Mouse (Mus musculus): Measurements from ENCODE around the gene 4930563M21Rik. TPM values are rescaled to one million over a fixed set of nuclear protein-coding genes. Genes with fewer than 3 reads are reported as not detected.
"Not testable (repeated sequence)": the region's sequence is repeated elsewhere in the genome, so short reads cannot be mapped to it uniquely, and the experiment has no call there.

Gene 4930563M21Rik
- not detected for total RNA-seq (2021)

DNA sequence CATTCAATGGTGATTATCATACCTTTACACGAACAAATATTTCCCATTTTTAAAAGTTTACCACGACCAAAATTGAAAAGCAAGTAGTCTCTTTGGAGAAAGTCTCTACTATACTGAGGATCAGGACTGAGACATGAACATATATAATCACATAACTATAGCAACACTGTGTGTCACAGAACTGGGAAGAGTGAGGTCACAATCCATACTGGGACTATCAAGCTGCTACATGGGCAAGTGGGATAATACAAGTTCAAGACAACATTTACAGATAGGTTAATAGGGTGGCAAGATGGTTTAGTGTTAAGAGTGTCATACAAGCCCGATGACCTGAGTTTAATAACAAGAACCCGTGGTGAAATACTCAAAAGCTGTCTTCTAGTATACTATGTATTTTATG lies at the start of gene 4930563M21Rik:
Gene 4930563M21Rik, minus strand, starts transcription at position 101 of the 400 bp plus-strand sequence.
- DNase-seq (ENCODE audit: low spot score in 2 of 2) = no peak
- intact Hi-C loops (cut with DNase I) = no loop called here

GRCm38 (mm10) chr9:56056147-56056546 lies 45.8 kb upstream of the 4930563M21Rik start:
- DNase-seq (ENCODE audit: low spot score in 2 of 2) = no peak
- intact Hi-C loops (cut with DNase I) = no loop called here

- intact Hi-C loops (cut with DNase I) = no loop called here
- peak in 1 of 2 experiments; percentile 13 for DNase-seq (ENCODE audit: low spot score in 2 of 2)
Observed at GRCm38 (mm10) chr9:56053796-56054195, 43.4 kb upstream of the 4930563M21Rik start.

GRCm38 (mm10) chr9:56042181-56042621 lies 31.9 kb upstream of the 4930563M21Rik start:
- DNase-seq (ENCODE audit: low spot score in 2 of 2) = no peak
- intact Hi-C loops (cut with DNase I) = loop anchor here (5.0 kb wide), 1 partner anchor 105 kb away; the partner anchor contains the start of gene Scaper

GRCm38 (mm10) chr9:56041372-56042180 lies 31.2 kb upstream of the 4930563M21Rik start, which contains the start of gene Rcn2:
TSS of gene Rcn2 (plus strand) at chr9:56041845.
- peak; percentile 96 for DNase-seq (ENCODE audit: low spot score in 2 of 2)
- intact Hi-C loops (cut with DNase I) = loop anchor here (5.0 kb wide), 1 partner anchor 104 kb away; the partner anchor contains the start of gene Scaper

DNA sequence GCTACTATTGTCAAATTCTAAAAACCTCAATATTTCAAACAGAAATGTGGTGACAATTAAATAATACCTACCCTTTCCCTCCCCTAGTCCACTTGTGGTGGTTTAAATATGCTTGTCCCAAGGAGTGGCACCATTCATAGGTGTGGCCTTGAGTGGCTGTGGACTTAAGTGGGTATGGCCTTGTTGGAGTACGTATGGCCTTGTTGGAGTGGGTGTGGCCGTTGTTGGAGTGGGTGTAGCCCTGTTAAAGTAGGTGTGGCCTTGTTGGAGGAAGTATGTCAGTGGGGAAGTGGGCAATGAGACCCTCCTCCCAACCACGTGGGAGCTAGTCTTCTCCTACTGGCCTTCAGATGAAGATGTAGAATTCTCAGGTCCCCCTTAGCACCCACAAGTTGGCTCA lies 21.9 kb upstream of the 4930563M21Rik start:
- intact Hi-C loops (cut with DNase I) = no loop called here
- DNase-seq (ENCODE audit: low spot score in 2 of 2) = no peak

GRCm38 (mm10) chr9:56027292-56027691 lies 16.9 kb upstream of the 4930563M21Rik start:
- no peak for DNase-seq (ENCODE audit: low spot score in 2 of 2)
- intact Hi-C loops (cut with DNase I) = no loop called here

DNA sequence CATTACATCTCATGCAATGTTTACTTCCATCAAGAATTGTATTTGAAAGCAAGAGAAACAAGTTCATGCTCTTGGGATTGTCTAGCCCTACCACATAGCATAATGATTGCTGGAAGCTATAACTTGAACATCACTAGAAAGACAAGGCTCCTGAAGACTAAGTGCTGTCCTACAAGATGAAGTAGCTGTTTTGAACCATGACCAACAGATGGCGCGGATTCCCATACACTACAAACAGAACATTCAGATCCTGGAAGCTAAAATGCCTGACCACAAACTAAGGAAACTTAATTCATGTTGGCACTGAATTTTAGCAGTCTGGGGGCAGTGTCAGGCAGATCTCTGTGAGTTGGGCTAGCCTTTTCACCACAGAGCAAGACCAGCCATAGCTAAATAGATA lies 14.4 kb upstream of the 4930563M21Rik start:
- intact Hi-C loops (cut with DNase I) = no loop called here
- DNase-seq (ENCODE audit: low spot score in 2 of 2) = no peak

- intact Hi-C loops (cut with DNase I) = not testable (repeated sequence)
Observed at GRCm38 (mm10) chr9:56004679-56005078, 5.7 kb downstream of the 4930563M21Rik start.

GRCm38 (mm10) chr9:55946819-55947218 lies 63.5 kb downstream of the 4930563M21Rik start:
- intact Hi-C loops (cut with DNase I) = loop anchor here (10.0 kb wide), 1 partner anchor 168 kb away; no protein-coding TSS in a partner anchor
- DNase-seq (ENCODE audit: low spot score in 2 of 2) = peak; percentile 30 to 31

More at GRCm38 (mm10) chr9:56004679-56005078, 5.7 kb downstream of the 4930563M21Rik start:
- not testable (repeated sequence) for DNase-seq (ENCODE audit: low spot score in 2 of 2)

DNA sequence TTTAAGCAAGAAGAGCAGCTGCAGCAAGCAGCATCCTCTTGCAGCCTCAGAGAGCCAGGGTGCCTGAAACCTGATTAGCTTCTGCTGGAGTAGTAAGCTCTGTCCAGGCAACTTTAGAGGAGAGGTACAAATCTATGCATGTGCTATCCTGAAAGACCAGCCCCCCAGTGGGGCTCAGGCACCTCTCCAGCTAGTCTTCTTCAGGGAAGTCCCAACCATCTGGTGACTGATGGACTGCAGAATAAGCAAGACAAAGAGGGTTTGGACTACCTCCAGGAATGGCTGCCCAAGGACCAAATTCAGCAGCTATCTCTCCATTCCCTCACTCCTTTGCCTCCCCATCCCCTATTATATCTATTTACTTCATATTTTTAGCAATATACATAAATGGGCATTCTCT lies 69.0 kb downstream of the 4930563M21Rik start:
- DNase-seq (ENCODE audit: low spot score in 2 of 2) = no peak
- intact Hi-C loops (cut with DNase I) = loop anchor here (10.0 kb wide), 1 partner anchor 173 kb away; no protein-coding TSS in a partner anchor

DNA sequence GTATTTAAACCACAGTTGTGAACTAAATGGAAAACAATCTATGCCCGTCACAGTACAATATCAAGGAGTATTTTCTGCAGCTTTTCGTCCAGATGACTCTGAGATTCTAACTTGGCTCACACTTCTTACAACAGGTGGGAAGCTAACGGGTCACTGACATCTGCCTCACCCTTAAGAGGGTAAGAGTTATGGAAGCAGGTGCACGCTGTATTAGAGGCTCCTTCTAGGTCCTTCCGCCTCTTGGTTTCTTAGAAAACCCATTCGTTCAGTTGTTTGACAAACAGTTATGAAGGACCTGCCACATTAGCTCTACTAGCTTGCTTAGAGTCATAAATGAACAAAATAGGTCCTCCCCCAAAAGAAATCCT lies 71.7 kb downstream of the 4930563M21Rik start:
- DNase-seq (ENCODE audit: low spot score in 2 of 2) = no peak
- intact Hi-C loops (cut with DNase I) = loop anchor here (5.0 kb wide), 1 partner anchor 104 kb away; the partner anchor contains the start of gene Rcn2

DNA sequence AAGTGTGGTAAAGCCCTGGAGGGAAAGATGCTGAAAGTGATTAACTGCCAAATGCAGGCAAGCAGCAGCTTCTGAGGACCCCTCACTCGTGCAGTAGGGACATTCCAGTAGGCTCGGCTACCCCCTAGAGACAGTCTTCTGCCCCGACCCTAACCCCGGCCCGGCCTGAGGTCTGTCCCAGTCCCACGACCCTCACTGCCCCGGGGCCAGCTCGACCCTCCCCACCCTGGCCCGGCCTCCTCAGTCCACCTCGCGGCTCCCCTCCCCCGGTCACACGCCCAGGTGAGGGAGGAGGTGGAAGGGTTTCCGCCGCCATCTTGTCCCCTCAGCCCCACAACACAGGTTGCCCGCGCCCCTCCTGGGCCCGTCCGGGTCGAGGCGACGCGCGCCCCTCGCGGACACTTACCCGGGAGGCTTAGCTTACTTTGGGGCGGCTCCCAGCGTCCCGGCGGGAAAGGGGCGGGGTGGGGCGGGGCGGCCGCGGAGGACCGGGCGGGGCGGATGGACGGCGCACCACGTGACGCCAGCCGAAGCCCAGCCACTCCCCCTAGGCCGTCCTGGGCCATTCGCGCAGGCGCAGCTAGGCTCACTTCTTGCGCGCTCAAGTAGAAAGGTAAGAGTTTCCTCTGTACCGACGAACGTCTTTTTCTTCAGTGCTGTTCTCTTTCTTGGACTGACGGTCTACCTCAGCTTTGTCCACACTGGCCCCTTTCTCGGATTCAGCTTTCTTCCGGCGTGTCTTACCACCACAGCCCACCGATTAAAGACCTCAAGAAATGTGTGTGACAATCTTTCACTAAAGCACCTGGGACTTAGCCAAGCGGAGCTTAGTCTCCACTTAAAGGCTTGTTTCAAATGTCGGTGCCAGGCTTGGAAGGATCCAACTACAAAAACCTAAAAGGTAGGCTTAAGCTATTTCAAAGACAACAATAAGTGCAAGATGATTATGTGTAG lies 72.4 kb downstream of the 4930563M21Rik start, which contains the start of gene Scaper:
Gene Scaper, minus strand, starts transcription at position 456 of the 954 bp plus-strand sequence.
- peak; percentile 87 for DNase-seq (ENCODE audit: low spot score in 2 of 2)
- intact Hi-C loops (cut with DNase I) = loop anchor here (5.0 kb wide), 1 partner anchor 104 kb away; the partner anchor contains the start of gene Rcn2

DNA sequence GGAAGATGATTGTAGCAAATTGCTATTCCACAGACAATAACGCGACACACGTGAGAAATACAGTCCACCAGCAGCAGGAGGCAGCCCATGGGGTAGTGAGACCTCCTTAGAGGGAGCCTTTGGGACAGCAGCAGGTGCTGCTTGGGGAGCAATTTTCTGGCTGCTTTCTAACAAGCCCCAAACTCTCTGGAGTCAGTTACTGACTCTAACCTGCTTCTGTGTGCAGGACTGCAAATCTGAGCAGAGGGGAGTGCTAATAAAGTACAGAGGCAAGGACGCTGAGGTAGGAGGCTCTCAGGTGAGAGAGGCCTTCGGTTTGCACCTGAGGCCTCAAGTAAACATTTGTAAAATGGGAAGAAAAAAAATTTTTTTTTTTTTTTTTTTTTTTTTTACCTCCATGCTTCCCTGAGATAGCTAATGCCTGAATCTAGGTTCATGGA lies 73.1 kb downstream of the 4930563M21Rik start:
- peak; percentile 17 to 19 for DNase-seq (ENCODE audit: low spot score in 2 of 2)
- intact Hi-C loops (cut with DNase I) = loop anchor here (5.0 kb wide), 1 partner anchor 105 kb away; the partner anchor contains the start of gene Rcn2

DNA sequence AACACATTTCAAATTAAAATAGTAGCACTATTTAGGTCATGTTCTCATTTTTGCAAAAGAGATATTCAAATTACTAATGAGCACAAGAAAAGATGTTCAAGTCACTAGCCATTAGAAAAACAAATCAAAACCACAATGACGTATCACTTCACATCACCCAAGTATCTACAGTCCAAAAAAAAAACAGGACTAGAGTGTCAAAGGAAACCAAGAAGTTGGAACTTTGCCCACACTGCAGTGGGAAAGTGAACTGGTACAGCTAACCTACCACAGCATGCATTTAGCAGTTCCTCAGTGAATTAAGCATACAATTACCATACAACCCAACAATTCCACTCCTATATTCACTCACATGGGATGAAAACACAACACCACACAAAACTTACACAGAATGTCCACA lies 77.9 kb downstream of the 4930563M21Rik start:
- DNase-seq (ENCODE audit: low spot score in 2 of 2) = no peak
- intact Hi-C loops (cut with DNase I) = no loop called here

DNA sequence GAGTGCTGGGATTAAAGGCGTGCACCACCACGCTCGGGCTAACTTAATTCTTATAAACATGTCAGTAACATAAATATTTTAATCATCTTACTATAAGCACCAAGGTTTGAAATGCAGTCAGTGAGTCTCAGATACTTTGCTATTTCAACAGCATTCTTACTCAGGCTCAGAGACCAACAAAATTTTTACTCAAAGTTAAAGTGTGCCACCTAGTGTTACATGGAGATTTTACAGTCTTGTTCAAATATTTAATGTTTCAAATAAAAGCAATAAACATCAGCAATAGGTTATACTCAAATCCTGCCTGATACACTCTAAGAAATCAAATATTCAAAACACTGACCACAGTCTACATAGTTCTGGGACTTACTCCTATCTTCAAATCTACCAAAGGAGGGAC lies 91.8 kb downstream of the 4930563M21Rik start:
- intact Hi-C loops (cut with DNase I) = no loop called here
- DNase-seq (ENCODE audit: low spot score in 2 of 2) = peak; percentile 3 to 44

DNA sequence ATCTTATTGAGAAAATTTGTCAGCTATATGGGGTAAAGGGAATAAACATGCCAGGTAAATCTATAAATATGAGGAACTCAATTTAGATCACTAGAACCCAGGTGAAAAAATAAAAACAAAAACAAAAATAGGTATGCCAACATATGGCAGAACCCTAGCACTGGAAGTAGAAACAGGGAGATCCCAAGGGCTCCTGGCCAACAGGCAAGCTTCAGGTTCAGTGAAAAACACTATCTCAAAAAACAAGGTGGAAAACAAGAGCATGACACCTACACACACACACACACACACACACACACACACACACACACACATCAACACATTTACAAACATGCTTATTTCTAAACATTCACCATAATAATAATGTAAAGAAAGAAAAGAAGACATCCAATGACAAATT lies 93.6 kb downstream of the 4930563M21Rik start:
- no peak for DNase-seq (ENCODE audit: low spot score in 2 of 2)
- intact Hi-C loops (cut with DNase I) = loop anchor here (1.0 kb wide), 1 partner anchor 487 kb away; no protein-coding TSS in a partner anchor

Measured in left cerebral cortex, postnatal 25 days (tissue).